Mouse (Mus musculus) megakaryocyte-erythroid progenitor cell, adult 5-6 weeks (primary cell): ENCODE results near the gene Cacna1c. TPM values are rescaled to one million over a fixed set of nuclear protein-coding genes. Genes with fewer than 3 reads are reported as not detected.
A peak's percentile ranks its signal among the peaks of the same experiment; 100 is the strongest.

ENCODE experiments used
- ATAC-seq: replicated peaks from 2 replicates; pipeline ENCODE4 v1.8.0; 2016; ENCODE audit warnings: mild to moderate bottlenecking, inconsistent platforms; ENCODE audit not compliant: severe bottlenecking, poor library complexity, low FRiP score, low TSS enrichment
- total RNA-seq, 2 experiments: library from RNA; stranded (forward) in 1 of 2; stranded (reverse) in 1 of 2; fragments of 200-1000, 215-1000 nt in 1 of 2; fragments of >200 nt in 1 of 2; fragmentation: Nextera tagmentation in 1 of 2; gene quantifications; 2 replicates each; pipeline ENCODE4 v1.2.3; 2014 to 2017

Gene Cacna1c
- total RNA-seq (2014; fragmentation: Nextera tagmentation), result 1.9 TPM in 1 of 2 replicates, not detected in the other
- 0.15 and 0.33 TPM in 2 replicates for total RNA-seq (2017)

GRCm38 (mm10) chr6:119196382-119197305, at the start of gene Cacna1c:
TSS of gene Cacna1c (minus strand) at chr6:119196418.
- no peak for ATAC-seq

- ATAC-seq, result no peak
Measured at GRCm38 (mm10) chr6:119240871-119241705, 44.9 kb upstream of the Cacna1c start.

GRCm38 (mm10) chr6:119240256-119240655, 44.0 kb upstream of the Cacna1c start:
- no peak for ATAC-seq

- ATAC-seq, result no peak
Measured at GRCm38 (mm10) chr6:119239341-119240005, 43.3 kb upstream of the Cacna1c start.

GRCm38 (mm10) chr6:119237427-119237989, 41.3 kb upstream of the Cacna1c start:
- ATAC-seq, result no peak

- no peak for ATAC-seq
Measured at GRCm38 (mm10) chr6:119236241-119236640, 40.0 kb upstream of the Cacna1c start, which contains the start of gene Cacna2d4. TSS of gene Cacna2d4 (plus strand) at chr6:119236526.

- no peak for ATAC-seq
Measured at GRCm38 (mm10) chr6:119235441-119235840, 39.2 kb upstream of the Cacna1c start.

GRCm38 (mm10) chr6:119233066-119233465, 36.8 kb upstream of the Cacna1c start:
- ATAC-seq, result 0 out of 2 replicates have a peak, but pooled peaks have one; percentile 47

- ATAC-seq, result no peak
Measured at GRCm38 (mm10) chr6:119228861-119229603, 32.8 kb upstream of the Cacna1c start.

GRCm38 (mm10) chr6:119227001-119227400, 30.8 kb upstream of the Cacna1c start:
- ATAC-seq, result no peak

GRCm38 (mm10) chr6:119225731-119226130, 29.5 kb upstream of the Cacna1c start:
- ATAC-seq, result no peak

- no peak for ATAC-seq
Measured at GRCm38 (mm10) chr6:119225226-119225625, 29.0 kb upstream of the Cacna1c start.

GRCm38 (mm10) chr6:119224451-119225195, 28.4 kb upstream of the Cacna1c start:
- ATAC-seq, result peak; percentile 61

GRCm38 (mm10) chr6:119220297-119220696, 24.1 kb upstream of the Cacna1c start:
- ATAC-seq, result peak; percentile 62; the same call in 1 of the 2 replicates

GRCm38 (mm10) chr6:119219237-119219870, 23.1 kb upstream of the Cacna1c start:
- ATAC-seq, result no peak

GRCm38 (mm10) chr6:119218591-119218990, 22.4 kb upstream of the Cacna1c start:
- ATAC-seq, result no peak

- no peak for ATAC-seq
Measured at GRCm38 (mm10) chr6:119217661-119218060, 21.4 kb upstream of the Cacna1c start.
